Mouse (Mus musculus): Measurements from ENCODE around the gene Polr3c.

GRCm38 (mm10) chr3:96737995-96738394 is 10.6 kb upstream of the Polr3c start:
- TF ChIP-seq CTCF (IDR thresholded peaks at IDR 0.05; ENCODE audit: extremely low read depth, insufficient read depth, low read length) (0 out of 2 replicates have a peak, but pooled peaks have one; percentile 9), POLR2A (IDR thresholded peaks at IDR 0.05; ENCODE audit: extremely low read depth, insufficient read depth, low read length) (no peak)
